Mouse (Mus musculus): ENCODE data around the gene Zfp710. TPM values are rescaled to one million over a fixed set of nuclear protein-coding genes. Genes with fewer than 3 reads are reported as not detected.
"Not testable (repeated sequence)": the region's sequence is repeated elsewhere in the genome, so short reads cannot be mapped to it uniquely, and the experiment has no call there.

The Zfp710 gene
- total RNA-seq, 1 experiment = 39.8 TPM

GRCm38 (mm10) chr7:80044170-80044569 lies 19.6 kb downstream of the Zfp710 start:
- DNase-seq (ENCODE audit: low read depth, low spot score) = no peak
- Histone ChIP-seq H3K4me1 (ENCODE audit: control insufficient read depth in 2 of 2, insufficient read depth in 2 of 2, low read length in 2 of 2, poor library complexity in 1 of 2) (peaks cover 2 to 14% of the 10 kb centered on the region in 2 experiments; a peak in 2 of 4 replicates), H3K27ac (ENCODE audit: insufficient read depth, low read depth, low read length, poor library complexity, severe bottlenecking) (no peak overlapping the region)

GRCm38 (mm10) chr7:80047041-80047440 lies 22.4 kb downstream of the Zfp710 start:
- Histone ChIP-seq H3K9ac (ENCODE audit: insufficient read depth, low read depth, low read length, poor library complexity, severe bottlenecking) (no peak overlapping the region), H3K27ac (ENCODE audit: insufficient read depth, low read depth, low read length, poor library complexity, severe bottlenecking) (no peak overlapping the region), H3K36me3 (ENCODE audit: control insufficient read depth, insufficient read depth, low read length, poor library complexity, severe bottlenecking) (peaks cover 12% of the 10 kb centered on the region; the same call in 1 of the 2 replicates), H3K9me3 (ENCODE audit: control insufficient read depth, insufficient read depth, low read depth, low read length) (no peaks in the 10 kb centered on the region), H3K4me1 (ENCODE audit: control insufficient read depth in 2 of 2, insufficient read depth in 2 of 2, low read length in 2 of 2, poor library complexity in 1 of 2) (peaks cover 2 to 13% of the 10 kb centered on the region in 2 experiments; a peak in 2 of 4 replicates), H3K4me3 (ENCODE audit: insufficient read depth in 1 of 2, low read depth in 1 of 2, low read length in 2 of 2, poor library complexity in 1 of 2, severe bottlenecking in 1 of 2) (no peak overlapping the region)
- TF ChIP-seq CHD2 (IDR thresholded peaks at IDR 0.05; ENCODE audit: low read depth, low read length) = no peak
- no peak for TF ChIP-seq HCFC1 (IDR thresholded peaks at IDR 0.05; ENCODE audit: borderline replicate concordance, insufficient read depth, low read length)
- TF ChIP-seq ZC3H11A (IDR thresholded peaks at IDR 0.05; ENCODE audit: borderline replicate concordance, low read depth, low read length) = no peak
- in situ Hi-C loops (cut with MboI; ENCODE audit: low sequenced_read_pairs in 2 of 2, unreplicated experiment in 2 of 2) = no loop called here
- no peak for DNase-seq (ENCODE audit: low read depth, low spot score)

More at GRCm38 (mm10) chr7:80044170-80044569, 19.6 kb downstream of the Zfp710 start:
- Histone ChIP-seq H3K4me3 (ENCODE audit: insufficient read depth in 1 of 2, low read depth in 1 of 2, low read length in 2 of 2, poor library complexity in 1 of 2, severe bottlenecking in 1 of 2) (no peak overlapping the region), H3K9me3 (ENCODE audit: control insufficient read depth, insufficient read depth, low read depth, low read length) (no peaks in the 10 kb centered on the region), H3K36me3 (ENCODE audit: control insufficient read depth, insufficient read depth, low read length, poor library complexity, severe bottlenecking) (peaks cover 22% of the 10 kb centered on the region), H3K9ac (ENCODE audit: insufficient read depth, low read depth, low read length, poor library complexity, severe bottlenecking) (no peak overlapping the region)
- in situ Hi-C loops (cut with MboI; ENCODE audit: low sequenced_read_pairs in 2 of 2, unreplicated experiment in 2 of 2) = no loop called here
- TF ChIP-seq HCFC1 (IDR thresholded peaks at IDR 0.05; ENCODE audit: borderline replicate concordance, insufficient read depth, low read length) (no peak), CHD2 (IDR thresholded peaks at IDR 0.05; ENCODE audit: low read depth, low read length) (no peak), ZC3H11A (IDR thresholded peaks at IDR 0.05; ENCODE audit: borderline replicate concordance, low read depth, low read length) (no peak), MAFK (IDR thresholded peaks at IDR 0.05; ENCODE audit: insufficient read depth, low read depth, low read length) (no peak), ZNF384 (IDR thresholded peaks at IDR 0.05; ENCODE audit: low read depth, low read length) (no peak)

GRCm38 (mm10) chr7:80049746-80050145 lies 25.1 kb downstream of the Zfp710 start:
- peaks cover 12% of the 10 kb centered on the region; the same call in 1 of the 2 replicates for H3K36me3 ChIP-seq (ENCODE audit: control insufficient read depth, insufficient read depth, low read length, poor library complexity, severe bottlenecking)
- no peak for DNase-seq (ENCODE audit: low read depth, low spot score)
- in situ Hi-C loops (cut with MboI; ENCODE audit: low sequenced_read_pairs in 2 of 2, unreplicated experiment in 2 of 2) = no loop called here
- peaks cover 5 to 23% of the 10 kb centered on the region in 2 experiments; a peak in 2 of 4 replicates for H3K4me1 ChIP-seq (ENCODE audit: control insufficient read depth in 2 of 2, insufficient read depth in 2 of 2, low read length in 2 of 2, poor library complexity in 1 of 2)
- H3K9me3 ChIP-seq (ENCODE audit: control insufficient read depth, insufficient read depth, low read depth, low read length) = no peaks in the 10 kb centered on the region
- no peak overlapping the region for H3K4me3 ChIP-seq (ENCODE audit: insufficient read depth in 1 of 2, low read depth in 1 of 2, low read length in 2 of 2, poor library complexity in 1 of 2, severe bottlenecking in 1 of 2)
- no peak overlapping the region for H3K9ac ChIP-seq (ENCODE audit: insufficient read depth, low read depth, low read length, poor library complexity, severe bottlenecking)
- TF ChIP-seq MAFK (IDR thresholded peaks at IDR 0.05; ENCODE audit: insufficient read depth, low read depth, low read length) (no peak), ZC3H11A (IDR thresholded peaks at IDR 0.05; ENCODE audit: borderline replicate concordance, low read depth, low read length) (no peak), HCFC1 (IDR thresholded peaks at IDR 0.05; ENCODE audit: borderline replicate concordance, insufficient read depth, low read length) (no peak), ZNF384 (IDR thresholded peaks at IDR 0.05; ENCODE audit: low read depth, low read length) (no peak), CHD2 (IDR thresholded peaks at IDR 0.05; ENCODE audit: low read depth, low read length) (no peak)
- H3K27ac ChIP-seq (ENCODE audit: insufficient read depth, low read depth, low read length, poor library complexity, severe bottlenecking) = no peak overlapping the region

GRCm38 (mm10) chr7:80050382-80050781 lies 25.8 kb downstream of the Zfp710 start:
- DNase-seq (ENCODE audit: low read depth, low spot score); H3K27ac ChIP-seq (ENCODE audit: insufficient read depth, low read depth, low read length, poor library complexity, severe bottlenecking); H3K36me3 ChIP-seq (ENCODE audit: control insufficient read depth, insufficient read depth, low read length, poor library complexity, severe bottlenecking); in situ Hi-C loops (cut with MboI; ENCODE audit: low sequenced_read_pairs in 2 of 2, unreplicated experiment in 2 of 2); H3K9ac ChIP-seq (ENCODE audit: insufficient read depth, low read depth, low read length, poor library complexity, severe bottlenecking); H3K9me3 ChIP-seq (ENCODE audit: control insufficient read depth, insufficient read depth, low read depth, low read length); H3K4me3 ChIP-seq (ENCODE audit: insufficient read depth in 1 of 2, low read depth in 1 of 2, low read length in 2 of 2, poor library complexity in 1 of 2, severe bottlenecking in 1 of 2): not testable (repeated sequence)
- H3K4me1 ChIP-seq (ENCODE audit: control insufficient read depth in 2 of 2, insufficient read depth in 2 of 2, low read length in 2 of 2, poor library complexity in 1 of 2) = peaks cover 5 to 18% of the 10 kb centered on the region in 2 experiments; a peak in 2 of 4 replicates

GRCm38 (mm10) chr7:80051835-80052234 lies 27.2 kb downstream of the Zfp710 start:
- no peak for TF ChIP-seq ZNF384 (IDR thresholded peaks at IDR 0.05; ENCODE audit: low read depth, low read length)
- in situ Hi-C loops (cut with MboI; ENCODE audit: low sequenced_read_pairs in 2 of 2, unreplicated experiment in 2 of 2) = no loop called here
- Histone ChIP-seq H3K27ac (ENCODE audit: insufficient read depth, low read depth, low read length, poor library complexity, severe bottlenecking) (no peak overlapping the region), H3K4me1 (ENCODE audit: control insufficient read depth in 2 of 2, insufficient read depth in 2 of 2, low read length in 2 of 2, poor library complexity in 1 of 2) (peaks cover 7 to 22% of the 10 kb centered on the region in 2 experiments; a peak in 3 of 4 replicates), H3K36me3 (ENCODE audit: control insufficient read depth, insufficient read depth, low read length, poor library complexity, severe bottlenecking) (peaks cover 9% of the 10 kb centered on the region; the same call in 1 of the 2 replicates), H3K4me3 (ENCODE audit: insufficient read depth in 1 of 2, low read depth in 1 of 2, low read length in 2 of 2, poor library complexity in 1 of 2, severe bottlenecking in 1 of 2) (no peak overlapping the region), H3K9ac (ENCODE audit: insufficient read depth, low read depth, low read length, poor library complexity, severe bottlenecking) (no peak overlapping the region), H3K9me3 (ENCODE audit: control insufficient read depth, insufficient read depth, low read depth, low read length) (no peaks in the 10 kb centered on the region)
- no peak for DNase-seq (ENCODE audit: low read depth, low spot score)

Measured in ES-E14 (cell line).